In genomic region chr6:134639900-134640299, GRCm38 (mm10) we compare ENCODE assay signal across 16 mouse cellular contexts.
"Had no signal": no experiment of that assay in that cellular context is flagged by ENCODE, and none has a peak within 500 bp of the region (broad histone marks: within the 10 kb centered on the region; RNA-seq: fewer than 3 reads in every experiment).

No protein-coding gene starts in this region.

- H3K9me3 ChIP-seq: megakaryocyte, embryonic 14.5 days; midbrain, embryonic 12.5 days; neural tube, embryonic 13.5 days; neural tube, embryonic 15.5 days; stomach, embryonic 15.5 days had no signal

- H3K27me3 ChIP-seq: megakaryocyte, embryonic 14.5 days; midbrain, embryonic 12.5 days; neural tube, embryonic 13.5 days; neural tube, embryonic 15.5 days; stomach, embryonic 15.5 days had no signal

- H3K9ac ChIP-seq: liver, embryonic 14.5 days; lung, embryonic 14.5 days; midbrain, embryonic 12.5 days; neural tube, embryonic 13.5 days; neural tube, embryonic 15.5 days; stomach, embryonic 15.5 days had no signal

- H3K36me3 ChIP-seq: neural tube, embryonic 13.5 days; stomach, embryonic 15.5 days had no signal

- DNase-seq: lung, adult 18-20 months; lung, embryonic 14.5 days; lung, postnatal 10 days; midbrain, embryonic 14.5 days; right cerebral cortex, postnatal 14 days; thymus, adult 2 months; thymus, postnatal 25 days; thymus, postnatal 4 days had no signal

- H3K27ac ChIP-seq: liver, embryonic 14.5 days; macrophage; midbrain, embryonic 12.5 days; neural tube, embryonic 13.5 days; stomach, embryonic 15.5 days; stomach, postnatal 0 days had no signal
